Mouse (Mus musculus): ENCODE results near the gene Pkd1.

The Pkd1 gene

DNA sequence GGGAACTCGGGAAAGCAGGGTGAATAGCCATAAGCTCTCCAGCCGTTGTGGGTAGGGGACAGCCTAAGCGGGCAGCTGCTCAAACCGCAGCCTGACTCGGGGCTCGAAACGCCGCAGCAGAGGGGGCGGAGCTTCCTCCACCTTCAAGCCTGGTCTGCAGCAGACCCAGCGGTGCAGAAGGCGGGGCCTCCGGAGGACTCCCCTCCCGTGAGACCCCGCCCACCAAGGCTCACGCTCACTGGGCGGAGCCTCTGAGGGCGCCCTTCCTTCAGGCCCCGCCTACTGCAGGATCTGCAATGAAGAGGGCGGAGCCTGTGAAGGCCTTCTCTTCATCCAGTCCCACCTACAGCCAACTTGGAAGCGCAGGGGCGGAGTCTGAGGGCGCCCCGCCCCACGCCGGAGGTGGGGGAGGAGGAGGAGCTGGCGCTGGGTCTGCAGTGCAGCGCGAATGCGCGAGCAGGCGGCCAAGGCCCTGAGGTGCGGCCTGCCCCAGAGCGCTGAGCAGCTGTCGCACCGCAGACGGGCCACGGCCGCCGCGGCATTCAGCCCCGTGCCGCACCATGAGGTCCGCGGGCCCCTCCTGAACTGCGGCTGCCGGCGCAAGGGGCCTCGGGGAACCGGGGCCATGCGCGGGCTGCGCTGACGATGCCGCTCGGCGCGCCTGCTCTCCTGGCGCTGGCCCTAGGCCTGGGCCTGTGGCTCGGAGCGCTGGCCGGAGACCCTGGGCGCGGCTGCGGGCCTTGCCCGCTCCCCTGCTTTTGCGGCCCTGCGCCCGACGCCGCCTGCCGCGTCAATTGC is at the start of gene Pkd1:
Gene Pkd1, plus strand, starts transcription at position 217 of the 798 bp plus-strand sequence.
- DNase-seq, result peak; percentile 96 to 98

- no peak for DNase-seq
Measured at GRCm38 (mm10) chr17:24502208-24502607, 47.4 kb upstream of the Pkd1 start.

DNA sequence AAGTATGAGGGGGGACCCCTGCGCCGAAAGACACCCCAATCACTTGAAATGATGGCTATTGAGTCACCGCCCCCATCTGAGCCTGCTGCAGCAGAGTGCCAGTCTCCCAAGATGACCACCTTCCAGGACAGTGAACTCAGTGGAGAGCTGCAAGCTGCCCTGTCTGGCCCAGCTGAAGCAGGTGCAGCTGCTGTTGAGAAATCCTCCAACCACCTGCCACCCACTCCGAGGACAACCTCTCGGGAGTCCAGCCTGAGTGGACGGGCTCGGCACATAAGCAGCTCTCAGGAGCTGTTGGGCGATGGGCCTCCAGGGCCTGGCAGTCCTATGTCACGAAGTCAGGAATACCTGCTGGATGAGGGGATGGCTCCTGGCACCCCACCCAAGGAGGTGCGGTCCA is 45.5 kb upstream of the Pkd1 start:
- no peak for DNase-seq

GRCm38 (mm10) chr17:24505286-24505955 is 44.2 kb upstream of the Pkd1 start:
- DNase-seq, result no peak

DNA sequence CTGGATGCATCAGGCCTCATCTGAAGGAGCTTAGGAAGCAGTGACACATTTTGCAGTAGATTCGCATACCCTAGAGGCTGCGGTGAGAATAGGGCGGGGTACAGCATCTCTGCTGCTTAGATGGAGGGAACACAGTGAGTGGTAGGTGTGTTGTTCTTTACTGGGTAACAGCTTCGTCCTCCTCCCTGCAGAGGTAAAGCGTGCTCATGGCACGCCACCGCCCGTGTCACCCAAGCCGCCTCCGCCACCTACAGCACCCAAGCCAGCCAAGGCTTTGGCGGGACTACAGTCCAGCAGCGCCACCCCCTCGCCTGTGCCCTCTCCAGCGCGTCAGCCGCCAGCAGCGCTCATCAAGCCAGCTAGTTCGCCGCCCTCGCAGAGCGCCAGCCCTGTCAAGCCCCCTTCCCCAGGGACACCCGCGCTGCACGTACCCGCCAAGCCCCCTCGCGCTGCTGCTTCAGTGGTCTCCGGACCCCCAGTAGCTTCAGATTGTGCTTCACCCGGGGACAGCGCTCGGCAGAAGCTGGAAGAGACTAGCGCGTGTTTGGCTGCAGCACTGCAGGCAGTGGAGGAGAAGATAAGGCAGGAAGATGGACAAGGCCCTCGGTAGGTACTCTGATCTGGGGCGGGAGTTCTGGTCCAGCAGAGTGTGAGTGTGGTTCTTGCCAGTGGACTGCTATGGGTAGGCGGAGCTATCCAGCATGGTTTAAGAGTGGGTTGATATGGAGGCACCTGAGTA is 43.1 kb upstream of the Pkd1 start:
- DNase-seq, result peak; percentile 41 to 58

- no peak for DNase-seq
Measured at GRCm38 (mm10) chr17:24507129-24507664, 42.4 kb upstream of the Pkd1 start.

DNA sequence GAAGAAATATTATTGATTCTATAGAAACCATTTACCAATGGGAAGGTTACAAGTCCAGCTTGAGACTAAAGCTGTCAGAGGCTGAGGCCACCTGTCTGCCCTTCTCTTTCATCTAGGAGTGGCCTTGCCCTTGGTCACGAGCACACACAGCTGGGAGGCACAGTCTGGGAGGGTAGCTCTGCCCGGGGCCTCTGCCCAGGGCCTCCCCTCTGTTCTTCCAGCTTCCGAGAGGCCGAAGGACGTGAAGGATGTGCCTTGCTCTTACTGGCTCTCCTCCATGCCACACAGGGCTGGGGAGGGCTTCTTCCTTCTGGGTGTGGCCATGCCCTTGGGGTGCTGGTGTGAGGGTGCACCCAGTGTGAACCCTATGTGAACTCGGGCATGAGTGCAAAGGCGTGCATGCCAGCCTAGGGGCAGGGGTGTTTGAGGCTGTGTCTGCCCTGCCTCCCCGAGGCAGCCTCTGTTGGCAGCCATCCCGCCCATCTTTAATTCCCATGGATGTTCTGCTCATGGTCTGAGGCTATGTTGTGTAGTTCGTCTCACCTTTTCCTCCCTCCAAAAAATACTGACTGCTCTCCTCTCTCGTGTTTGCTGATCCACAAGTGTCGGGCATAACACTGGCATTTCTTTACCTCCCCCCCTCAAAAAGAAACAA is 41.7 kb upstream of the Pkd1 start:
- no peak for DNase-seq

- peak; percentile 71 to 74 for DNase-seq
Measured at GRCm38 (mm10) chr17:24513609-24514008, 36.0 kb upstream of the Pkd1 start.

- DNase-seq, result no peak
Measured at GRCm38 (mm10) chr17:24514270-24515257, 35.1 kb upstream of the Pkd1 start.

DNA sequence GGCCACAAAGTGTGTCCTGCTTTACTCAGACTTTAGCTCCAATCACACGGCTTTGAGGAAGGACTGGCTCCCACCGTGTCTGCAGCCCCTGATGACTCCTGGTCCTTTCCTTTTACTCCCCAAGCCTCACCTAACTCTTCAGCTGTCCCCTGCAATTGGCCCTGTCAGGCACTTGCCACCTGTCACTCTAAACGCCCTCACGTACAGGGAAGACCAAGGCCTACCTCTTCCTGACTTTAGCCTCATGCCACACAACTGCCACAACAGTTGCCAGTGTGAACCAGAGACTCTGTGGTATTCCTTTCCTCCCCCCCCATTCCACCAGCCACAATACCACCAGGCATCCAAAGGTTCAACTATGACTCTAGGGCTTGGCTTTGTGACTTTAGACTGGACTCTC is 29.2 kb upstream of the Pkd1 start:
- no peak for DNase-seq

DNA sequence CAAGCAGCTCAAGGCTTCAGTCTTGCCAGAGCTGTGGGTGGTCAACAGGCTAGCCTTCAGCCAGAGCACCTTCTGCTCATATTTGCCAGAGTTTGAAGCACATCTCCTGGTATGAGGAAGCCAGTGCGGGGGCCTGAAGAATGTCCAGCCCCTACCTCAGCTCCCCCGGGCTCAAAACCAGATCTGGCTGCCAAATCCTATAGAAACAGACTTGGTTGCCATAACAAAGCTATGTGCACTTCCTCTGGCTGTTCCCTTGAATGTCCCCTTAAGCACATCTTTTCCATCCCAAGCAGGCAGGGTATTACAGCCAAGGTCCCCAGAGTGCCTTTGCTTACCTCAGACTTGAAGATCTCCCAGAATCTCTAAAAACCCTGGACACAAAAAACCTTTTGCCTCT is 24.9 kb upstream of the Pkd1 start:
- DNase-seq, result no peak

DNA sequence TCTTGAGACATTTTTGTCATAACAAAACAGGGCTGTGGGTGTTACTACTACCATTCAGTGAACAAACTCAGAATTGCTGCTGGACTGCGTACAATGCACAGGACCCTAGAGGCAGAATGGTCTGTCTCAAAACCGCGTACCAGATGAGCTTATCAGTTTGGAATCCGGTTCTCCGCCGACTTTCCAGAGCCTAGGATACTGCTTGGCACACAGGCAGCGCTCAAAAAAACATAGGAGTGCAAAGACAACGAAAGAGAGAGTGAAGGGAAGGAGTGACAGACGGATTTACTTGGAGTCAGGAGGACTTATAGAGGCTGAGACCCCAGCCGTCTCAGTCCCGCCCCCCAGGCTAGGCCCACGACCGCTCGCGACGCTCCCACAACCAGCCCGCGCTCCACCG is 22.3 kb upstream of the Pkd1 start:
- no peak for DNase-seq

GRCm38 (mm10) chr17:24527723-24528559 is 21.7 kb upstream of the Pkd1 start, which contains the start of gene Traf7:
Gene Traf7 (minus strand): TSS chr17:24527938.
- peak; percentile 91 to 92 for DNase-seq

GRCm38 (mm10) chr17:24528560-24528918 is 21.1 kb upstream of the Pkd1 start:
- DNase-seq, result no peak

- peak; percentile 64 to 71 for DNase-seq
Measured at GRCm38 (mm10) chr17:24529007-24529451, 20.6 kb upstream of the Pkd1 start.

DNA sequence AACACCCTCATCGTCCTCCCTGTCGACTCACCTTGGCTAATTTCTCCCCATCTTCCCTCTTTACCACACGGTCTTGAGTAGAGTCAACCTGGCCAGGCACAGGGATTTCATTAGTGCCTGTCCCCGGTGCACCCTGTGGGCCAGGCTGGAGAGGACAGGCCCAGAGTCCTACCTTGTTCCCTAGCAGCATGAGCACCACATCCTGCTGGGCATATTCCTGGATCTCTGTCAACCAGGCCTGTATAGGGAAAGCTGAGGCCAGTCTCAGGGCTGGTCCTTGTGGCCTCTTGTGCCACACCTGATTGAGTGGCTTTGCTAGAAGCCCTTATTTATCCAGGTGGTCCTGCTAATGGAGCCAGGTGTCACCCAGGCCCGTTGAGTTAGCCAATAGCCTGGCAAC is 19.8 kb upstream of the Pkd1 start:
- DNase-seq, result no peak

GRCm38 (mm10) chr17:24530361-24531050 is 19.1 kb upstream of the Pkd1 start:
- no peak for DNase-seq

DNA sequence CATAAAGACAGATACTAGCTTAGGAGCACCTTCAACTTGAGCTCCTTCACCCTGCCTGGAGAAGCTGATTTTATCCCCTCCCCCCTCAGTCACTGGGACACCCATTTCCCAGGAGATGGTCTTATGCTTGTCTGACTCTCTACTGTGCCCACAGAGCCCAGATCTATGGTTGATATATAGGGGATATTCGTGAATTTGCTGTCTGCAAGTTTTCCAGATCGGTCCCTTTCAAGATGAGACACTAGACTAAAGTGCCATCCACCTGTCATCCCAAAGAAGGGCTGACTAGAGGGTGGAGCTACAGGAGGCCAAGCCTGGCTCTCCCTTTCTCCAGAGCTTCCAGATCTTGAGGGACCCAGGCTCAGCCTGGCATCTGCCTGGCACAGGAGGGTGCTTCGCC is 18.6 kb upstream of the Pkd1 start:
- DNase-seq, result no peak

DNA sequence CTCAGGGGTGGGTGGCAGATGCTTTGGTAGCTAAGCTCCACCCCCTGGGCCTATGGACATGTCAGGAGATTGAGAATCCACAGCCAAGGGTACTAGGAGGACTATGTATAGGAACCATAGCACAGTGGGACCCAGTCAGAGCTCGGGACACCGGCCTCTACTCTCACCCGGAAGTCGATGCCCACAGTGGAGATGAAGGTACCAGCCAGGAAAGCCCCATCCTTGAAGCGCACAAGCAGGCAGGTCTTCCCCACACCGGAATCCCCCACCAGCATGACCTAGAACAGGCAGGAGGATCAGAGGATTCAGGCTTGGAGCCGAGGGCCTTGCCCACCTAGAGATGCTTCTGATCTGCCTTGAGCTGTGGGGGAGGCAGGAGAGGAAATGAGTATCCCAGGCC is 17.6 kb upstream of the Pkd1 start:
- no peak for DNase-seq

Measured in cerebellum, postnatal 36 days (tissue).